Mouse (Mus musculus) liver, postnatal 0 days (tissue): ENCODE data around the gene Syn3.

Source experiments
- CTCF ChIP-seq: sonication (generic); IDR thresholded peaks from 2 replicates; pipeline ENCODE4 v1.5.1; 2016; ENCODE audit warnings: antibody characterized with exemption, low read depth
- EP300 ChIP-seq: IDR thresholded peaks from 2 replicates; pipeline ENCODE4 v1.6.1; 2016; ENCODE audit warnings: antibody characterized with exemption, low read depth, mild to moderate bottlenecking

DNA sequence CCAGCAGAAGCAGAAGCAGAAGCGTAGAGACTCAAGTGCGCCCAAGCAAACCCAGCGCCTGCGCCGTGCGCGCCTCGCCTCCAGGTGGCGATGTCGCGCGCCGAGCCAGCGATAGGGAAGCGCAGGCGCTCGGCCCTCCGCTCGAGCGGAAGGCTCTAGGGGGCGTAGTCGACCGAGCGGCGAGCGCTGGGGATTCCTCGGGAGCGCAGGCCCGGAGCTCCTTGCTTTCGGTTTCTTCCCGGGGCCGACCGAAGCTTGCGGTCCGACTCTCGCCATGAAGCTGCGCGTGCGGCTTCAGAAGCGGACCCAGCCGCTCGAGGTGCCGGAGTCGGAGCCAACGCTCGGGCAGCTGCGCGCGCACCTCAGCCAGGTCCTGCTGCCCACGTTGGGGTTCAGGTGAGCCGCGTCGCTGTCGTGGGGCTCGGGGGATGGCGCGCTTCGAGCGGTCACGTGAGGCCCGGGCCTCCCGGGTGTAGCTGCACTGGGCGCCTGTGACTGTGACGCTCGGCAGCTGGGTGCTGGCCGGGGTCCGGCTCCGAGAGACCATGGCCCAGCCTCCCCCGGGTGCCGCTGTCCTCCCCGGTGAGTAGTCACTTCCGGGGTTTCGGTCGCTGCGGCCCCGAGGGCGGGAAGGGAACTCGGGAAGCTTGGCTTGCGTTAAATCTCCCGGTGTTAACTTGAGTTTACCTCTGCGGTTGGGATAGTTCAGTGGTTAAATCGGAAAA lies 476.8 kb downstream of the Syn3 start, which contains the start of gene Fbxo7:
- peak; percentile 100 for TF ChIP-seq CTCF
- no peak for TF ChIP-seq EP300
